Mouse (Mus musculus) G1E (cell line): ENCODE results near the gene Agap1. TPM values are rescaled to one million over a fixed set of nuclear protein-coding genes. Genes with fewer than 3 reads are reported as not detected.

Experiments
- ATAC-seq: 2 replicates; pipeline ENCODE4 v1.8.0; 2016; ENCODE audit warnings: mild to moderate bottlenecking; ENCODE audit not compliant: insufficient number of reproducible peaks, poor library complexity, low FRiP score, severe bottlenecking; ENCODE audit errors: extremely low read depth
- DNase-seq: peaks from one replicate; pipeline ENCODE4 v3.0.0; 2012; ENCODE audit warnings: low spot score
- H3K27me3 ChIP-seq: 2 replicates; pipeline ENCODE4 v1.6.1; 2012; ENCODE audit warnings: mild to moderate bottlenecking, low read length, inconsistent platforms; ENCODE audit not compliant: insufficient read depth
- H3K36me3 ChIP-seq: replicated peaks from 2 replicates; pipeline ENCODE3; 2012; ENCODE audit warnings: mild to moderate bottlenecking, inconsistent platforms
- H3K4me1 ChIP-seq: 2 replicates; pipeline ENCODE4 v1.6.1; 2012; ENCODE audit warnings: low read depth, low read length, inconsistent platforms, mixed read lengths; ENCODE audit not compliant: insufficient read depth
- H3K4me3 ChIP-seq: 2 replicates; pipeline ENCODE4 v1.5.1; 2012; ENCODE audit warnings: low read depth, mild to moderate bottlenecking, inconsistent platforms, low read length, moderate library complexity, mixed read lengths
- H3K9me3 ChIP-seq: replicated peaks from 2 replicates; pipeline ENCODE4 v1.6.1; 2012; ENCODE audit warnings: inconsistent platforms
- CTCF ChIP-seq: IDR thresholded peaks from 2 replicates; pipeline ENCODE4 v1.5.1; 2012; ENCODE audit warnings: low read depth, low read length, inconsistent platforms, mixed read lengths
- GATA1 ChIP-seq: IDR thresholded peaks from 2 replicates; pipeline ENCODE4 v1.6.1; 2012; ENCODE audit warnings: borderline replicate concordance, low read length, inconsistent platforms, mixed read lengths
- GATA2 ChIP-seq: IDR thresholded peaks from 2 replicates; pipeline ENCODE4 v1.6.1; 2012; ENCODE audit warnings: low read depth, low read length, inconsistent platforms, borderline replicate concordance
- POLR2AphosphoS5 ChIP-seq: IDR thresholded peaks from 2 replicates; pipeline ENCODE4 v1.6.1; 2012; ENCODE audit warnings: low read depth, low read length, inconsistent platforms; ENCODE audit not compliant: insufficient replicate concordance
- TAL1 ChIP-seq: conservative IDR thresholded peaks from 2 replicates; pipeline ENCODE4 v1.6.1; 2012; ENCODE audit warnings: low read depth, low read length, inconsistent platforms, mixed read lengths
- polyA plus RNA-seq: library from polyadenylated mRNA; stranded (reverse); fragments of >175 nt; gene quantifications from 2 replicates; pipeline ENCODE4 v1.2.3, GENCODE M21; 2012
- total RNA-seq, 2 experiments: library from RNA; stranded (forward) in 1 of 2; stranded (reverse) in 1 of 2; fragments of 200-1000 nt in 1 of 2; fragments of >200 nt in 1 of 2; fragmentation: Nextera tagmentation in 1 of 2; gene quantifications; 2 replicates each; pipeline ENCODE4 v1.2.3; 2014 to 2017

Gene Agap1
- total and polyA plus RNA-seq, 3 experiments, result 0.01 to 0.45 (median 0.16) TPM

GRCm38 (mm10) chr1:89804981-89805380 lies 350.4 kb downstream of the Agap1 start:
- no peak for TF ChIP-seq TAL1
- TF ChIP-seq POLR2AphosphoS5, result no peak
- TF ChIP-seq GATA2, result no peak
- TF ChIP-seq GATA1, result no peak
- no peak overlapping the region for H3K4me3 ChIP-seq
- ATAC-seq (no peak), DNase-seq (no peak)
- H3K9me3 ChIP-seq, result peaks cover 75% of the 10 kb centered on the region
- no peaks in the 10 kb centered on the region for H3K27me3 ChIP-seq
- H3K36me3 ChIP-seq, result no peaks in the 10 kb centered on the region
- no peaks in the 10 kb centered on the region for H3K4me1 ChIP-seq

DNA sequence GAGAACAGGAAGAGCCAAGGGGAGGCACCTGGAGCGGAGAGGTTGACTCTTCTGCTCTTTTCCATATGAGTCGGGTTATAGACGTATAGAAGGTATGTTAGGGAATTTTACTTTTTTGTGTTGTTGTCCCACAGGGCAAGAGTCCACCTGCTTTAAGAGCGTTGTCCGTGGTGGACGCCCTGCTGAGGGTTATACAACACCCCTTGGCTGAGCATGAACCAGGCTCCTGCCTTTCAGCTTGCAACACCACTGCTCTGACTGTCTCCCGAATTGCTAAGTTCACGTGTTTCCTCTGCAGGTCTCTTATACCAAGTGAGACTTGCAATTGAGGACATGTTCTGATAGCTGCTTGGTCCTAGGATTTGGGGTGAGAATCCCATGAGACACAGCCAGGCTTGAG lies 358.2 kb downstream of the Agap1 start:
- ATAC-seq (no peak), DNase-seq (no peak)
- TF ChIP-seq POLR2AphosphoS5, result no peak
- no peak for TF ChIP-seq GATA2
- TF ChIP-seq TAL1, result no peak
- TF ChIP-seq GATA1, result no peak
- TF ChIP-seq CTCF, result no peak
- H3K36me3 ChIP-seq, result no peaks in the 10 kb centered on the region
- H3K27me3 ChIP-seq, result no peaks in the 10 kb centered on the region
- H3K9me3 ChIP-seq, result peaks cover 82% of the 10 kb centered on the region
- H3K4me1 ChIP-seq, result no peaks in the 10 kb centered on the region
- no peak overlapping the region for H3K4me3 ChIP-seq

GRCm38 (mm10) chr1:89816487-89817206 lies 362.0 kb downstream of the Agap1 start:
- Histone ChIP-seq H3K36me3 (no peaks in the 10 kb centered on the region), H3K4me1 (no peaks in the 10 kb centered on the region), H3K4me3 (no peak overlapping the region), H3K9me3 (peaks cover 86% of the 10 kb centered on the region), H3K27me3 (no peaks in the 10 kb centered on the region)
- ATAC-seq (no peak), DNase-seq (no peak)
- TF ChIP-seq GATA2 (no peak), POLR2AphosphoS5 (no peak), GATA1 (no peak), CTCF (no peak), TAL1 (no peak)

GRCm38 (mm10) chr1:89821822-89822221 lies 367.2 kb downstream of the Agap1 start:
- Histone ChIP-seq H3K9me3 (peaks cover 76% of the 10 kb centered on the region), H3K4me3 (no peak overlapping the region), H3K36me3 (no peaks in the 10 kb centered on the region), H3K4me1 (no peaks in the 10 kb centered on the region), H3K27me3 (no peaks in the 10 kb centered on the region)
- TF ChIP-seq POLR2AphosphoS5 (no peak), TAL1 (no peak), CTCF (no peak), GATA2 (no peak), GATA1 (no peak)
- DNase-seq, result no peak
- no peak for ATAC-seq

DNA sequence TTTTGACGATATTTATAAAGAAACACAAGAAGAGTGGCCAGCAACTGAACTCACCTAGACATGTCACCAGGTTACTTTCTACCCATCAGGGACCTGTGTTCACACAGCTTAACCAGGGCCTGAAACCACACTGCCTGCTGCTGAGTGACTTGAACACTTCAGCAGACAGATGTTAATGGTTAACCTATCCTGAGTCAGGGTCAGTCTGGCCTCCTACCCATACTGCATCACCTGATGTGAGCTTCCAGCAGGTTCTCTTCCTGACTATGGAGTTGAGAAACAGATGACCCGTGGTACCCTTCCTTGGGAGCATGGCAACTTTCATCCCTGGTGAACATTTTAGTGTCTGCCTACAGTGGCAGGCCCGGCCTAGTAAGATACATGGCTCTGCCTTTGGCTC lies 367.8 kb downstream of the Agap1 start:
- Histone ChIP-seq H3K4me3 (no peak overlapping the region), H3K36me3 (no peaks in the 10 kb centered on the region), H3K4me1 (no peaks in the 10 kb centered on the region), H3K9me3 (peaks cover 77% of the 10 kb centered on the region), H3K27me3 (no peaks in the 10 kb centered on the region)
- no peak for TF ChIP-seq POLR2AphosphoS5
- no peak for TF ChIP-seq GATA2
- TF ChIP-seq CTCF, result no peak
- TF ChIP-seq TAL1, result no peak
- TF ChIP-seq GATA1, result no peak
- DNase-seq (no peak), ATAC-seq (no peak)

DNA sequence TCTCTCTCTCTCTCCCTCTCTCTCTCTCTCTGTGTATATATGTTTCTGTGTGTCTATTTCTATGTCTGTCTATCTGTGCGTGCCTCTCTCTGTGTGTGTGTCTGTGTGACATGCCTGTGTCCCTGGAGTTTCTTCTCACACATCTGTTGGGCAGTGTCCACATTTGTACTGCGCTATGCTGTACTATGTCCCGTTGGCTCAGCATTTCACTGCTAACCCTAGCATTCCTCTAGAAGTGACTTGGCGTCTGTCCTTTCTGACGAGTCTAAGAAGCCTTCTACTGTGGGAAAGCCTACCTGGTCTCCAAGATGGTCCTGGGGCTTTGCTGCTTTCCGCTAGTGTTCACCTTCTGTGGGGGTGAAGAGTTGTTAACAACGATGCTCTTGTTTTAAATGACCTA lies 368.4 kb downstream of the Agap1 start:
- no peaks in the 10 kb centered on the region for H3K27me3 ChIP-seq
- H3K4me3 ChIP-seq, result no peak overlapping the region
- ATAC-seq, result no peak
- H3K9me3 ChIP-seq, result peaks cover 79% of the 10 kb centered on the region
- no peak for DNase-seq
- H3K4me1 ChIP-seq, result no peaks in the 10 kb centered on the region
- H3K36me3 ChIP-seq, result no peaks in the 10 kb centered on the region
- TF ChIP-seq POLR2AphosphoS5 (no peak), CTCF (no peak), GATA1 (no peak), GATA2 (no peak), TAL1 (no peak)

- H3K27me3 ChIP-seq, result no peaks in the 10 kb centered on the region
- no peak overlapping the region for H3K4me3 ChIP-seq
- no peaks in the 10 kb centered on the region for H3K36me3 ChIP-seq
- TF ChIP-seq TAL1, result no peak
- no peak for TF ChIP-seq GATA1
- TF ChIP-seq CTCF, result no peak
- TF ChIP-seq GATA2, result no peak
- TF ChIP-seq POLR2AphosphoS5, result no peak
- peaks cover 80% of the 10 kb centered on the region for H3K9me3 ChIP-seq
- DNase-seq (no peak), ATAC-seq (no peak)
- no peaks in the 10 kb centered on the region for H3K4me1 ChIP-seq
Measured at GRCm38 (mm10) chr1:89827051-89827450, 372.4 kb downstream of the Agap1 start.
